Mouse (Mus musculus) forebrain, embryonic 13.5 days (tissue): Measurements from ENCODE around the gene Tspan31. TPM values are rescaled to one million over a fixed set of nuclear protein-coding genes. Genes with fewer than 3 reads are reported as not detected.
A peak's percentile ranks its signal among the peaks of the same experiment; 100 is the strongest.

Experiments used
- ATAC-seq: fragments of 200-750 bp; cut with Nextera tagmentation; 2 replicates; pipeline ENCODE4 v1.8.0; 2017
- H3K27ac ChIP-seq: fragments of 300-500 bp; sonication (generic); 2 replicates; pipeline ENCODE4 v1.5.1; 2015; ENCODE audit warnings: inconsistent platforms, mild to moderate bottlenecking, moderate library complexity
- H3K27me3 ChIP-seq: fragments of 300-500 bp; sonication (generic); 2 replicates; pipeline ENCODE4 v1.6.1; 2015; ENCODE audit warnings: mild to moderate bottlenecking, inconsistent platforms
- H3K36me3 ChIP-seq: fragments of 300-500 bp; sonication (generic); 2 replicates; pipeline ENCODE4 v1.6.1; 2015; ENCODE audit warnings: mild to moderate bottlenecking, inconsistent platforms; ENCODE audit not compliant: poor library complexity, severe bottlenecking
- H3K4me1 ChIP-seq: fragments of 300-500 bp; sonication (generic); 2 replicates; pipeline ENCODE4 v1.6.1; 2015; ENCODE audit warnings: inconsistent platforms
- H3K4me2 ChIP-seq: fragments of 300-500 bp; sonication (generic); 2 replicates; pipeline ENCODE4 v1.6.1; 2015; ENCODE audit warnings: inconsistent platforms, mild to moderate bottlenecking, moderate library complexity
- H3K4me3 ChIP-seq: fragments of 300-500 bp; sonication (generic); 2 replicates; pipeline ENCODE4 v1.5.1; 2015; ENCODE audit warnings: mild to moderate bottlenecking, inconsistent platforms
- H3K9ac ChIP-seq: fragments of 300-500 bp; sonication (generic); 2 replicates; pipeline ENCODE4 v1.6.1; 2015; ENCODE audit warnings: mild to moderate bottlenecking, inconsistent platforms
- H3K9me3 ChIP-seq: fragments of 300-500 bp; sonication (generic); replicated peaks from 2 replicates; pipeline ENCODE4 v1.6.1; 2016; ENCODE audit warnings: inconsistent platforms
- WGBS: fragments of 180-500 bp; shearing (Covaris S2); methylation state at CpG from one replicate; pipeline ENCODE4 v1.1.7; 2015; 5-methylcytosine and 5-hydroxymethylcytosine counted together
- polyA plus RNA-seq: library from polyadenylated mRNA; unstranded; fragments of >200 nt; fragmentation: Nextera tagmentation; extraction: Ambion mirVana; gene quantifications from 2 replicates; pipeline ENCODE4 v1.2.1, GENCODE M21; 2015

Gene Tspan31
- 133 and 141 TPM in 2 replicates for polyA plus RNA-seq

- Histone ChIP-seq H3K27me3 (no peaks in the 10 kb centered on the region), H3K27ac (peak within 1 kb of the TSS; percentile 95), H3K4me1 (peaks cover 39% of the 10 kb centered on the region), H3K9ac (peak within 1 kb of the TSS; percentile 78), H3K4me2 (peak within 1 kb of the TSS; percentile 97), H3K9me3 (no peaks in the 10 kb centered on the region), H3K36me3 (peaks cover 33% of the 10 kb centered on the region), H3K4me3 (peak within 1 kb of the TSS; percentile 58)
- ATAC-seq = peak; percentile 94
- 2% methylated on average over 36 of the region's 36 CpGs for WGBS
These were observed at the start of gene Tspan31 for GRCm38 (mm10) chr10:127070190-127071121. Gene Tspan31 (minus strand): TSS chr10:127070264.

DNA sequence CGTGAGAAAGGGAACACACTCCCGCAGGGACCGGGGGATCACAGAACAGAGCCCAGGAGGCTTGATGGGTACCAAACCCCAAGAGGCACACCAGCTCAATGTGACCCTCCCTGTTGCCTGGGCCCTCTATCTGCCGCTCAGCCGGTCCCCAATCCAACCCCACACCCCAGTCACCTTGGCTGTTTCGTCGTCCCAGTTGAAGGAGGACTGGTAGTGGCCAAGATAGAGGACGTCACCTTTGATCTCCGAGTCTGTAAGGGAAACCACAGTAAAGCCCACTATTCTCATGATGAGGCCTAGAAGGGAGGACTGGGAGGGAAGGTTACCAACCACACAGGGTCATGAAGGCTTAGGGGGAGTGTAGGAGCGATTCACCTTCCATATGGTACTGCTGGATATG is 49.2 kb upstream of the Tspan31 start:
- H3K36me3 ChIP-seq = peaks cover 46% of the 10 kb centered on the region
- 92% methylated on average over 10 of the region's 10 CpGs for WGBS
- H3K9ac ChIP-seq = no peak overlapping the region
- peaks cover 24% of the 10 kb centered on the region for H3K4me1 ChIP-seq
- no peaks in the 10 kb centered on the region for H3K27me3 ChIP-seq
- H3K4me2 ChIP-seq = no peak overlapping the region
- no peaks in the 10 kb centered on the region for H3K9me3 ChIP-seq
- no peak for ATAC-seq
- H3K27ac ChIP-seq = no peak overlapping the region
- no peak overlapping the region for H3K4me3 ChIP-seq

GRCm38 (mm10) chr10:127118470-127118869 is 48.4 kb upstream of the Tspan31 start:
- ATAC-seq = no peak
- 93% methylated on average over 11 of the region's 11 CpGs for WGBS

GRCm38 (mm10) chr10:127115068-127115467 is 45.0 kb upstream of the Tspan31 start:
- H3K36me3 ChIP-seq = peaks cover 68% of the 10 kb centered on the region
- WGBS = 90% methylated on average over 2 of the region's 2 CpGs
- no peaks in the 10 kb centered on the region for H3K27me3 ChIP-seq
- no peak overlapping the region for H3K9ac ChIP-seq
- no peak overlapping the region for H3K4me3 ChIP-seq
- no peak overlapping the region for H3K27ac ChIP-seq
- peaks cover 6% of the 10 kb centered on the region for H3K4me1 ChIP-seq
- H3K4me2 ChIP-seq = no peak overlapping the region
- H3K9me3 ChIP-seq = no peaks in the 10 kb centered on the region
- no peak for ATAC-seq

More at GRCm38 (mm10) chr10:127118470-127118869, 48.4 kb upstream of the Tspan31 start:
- Histone ChIP-seq H3K4me2 (no peak overlapping the region), H3K27me3 (no peaks in the 10 kb centered on the region), H3K9me3 (no peaks in the 10 kb centered on the region), H3K36me3 (peaks cover 46% of the 10 kb centered on the region), H3K4me1 (peaks cover 23% of the 10 kb centered on the region), H3K4me3 (no peak overlapping the region), H3K9ac (no peak overlapping the region), H3K27ac (no peak overlapping the region)

DNA sequence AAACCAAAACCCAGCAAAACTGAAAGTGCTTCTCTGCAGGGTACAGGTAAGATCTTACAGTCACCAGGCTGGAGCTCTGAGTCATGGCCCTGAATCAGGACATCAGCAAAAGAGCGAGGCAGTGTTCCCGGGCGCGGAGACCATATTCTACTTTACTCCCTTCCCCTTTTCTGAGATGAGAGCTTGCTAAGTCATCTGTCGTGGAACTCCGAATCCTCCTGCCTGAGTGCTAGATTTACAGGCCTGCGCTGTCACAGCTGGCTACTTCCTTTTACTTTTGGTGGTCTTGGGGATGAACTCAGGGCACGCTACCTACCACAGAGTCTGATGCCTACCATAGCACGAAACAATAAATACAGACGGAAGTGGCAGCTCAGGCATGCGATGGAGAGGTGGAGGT is 44.3 kb upstream of the Tspan31 start:
- WGBS = 96% methylated on average over 11 of the region's 11 CpGs
- H3K4me2 ChIP-seq = no peak overlapping the region

DNA sequence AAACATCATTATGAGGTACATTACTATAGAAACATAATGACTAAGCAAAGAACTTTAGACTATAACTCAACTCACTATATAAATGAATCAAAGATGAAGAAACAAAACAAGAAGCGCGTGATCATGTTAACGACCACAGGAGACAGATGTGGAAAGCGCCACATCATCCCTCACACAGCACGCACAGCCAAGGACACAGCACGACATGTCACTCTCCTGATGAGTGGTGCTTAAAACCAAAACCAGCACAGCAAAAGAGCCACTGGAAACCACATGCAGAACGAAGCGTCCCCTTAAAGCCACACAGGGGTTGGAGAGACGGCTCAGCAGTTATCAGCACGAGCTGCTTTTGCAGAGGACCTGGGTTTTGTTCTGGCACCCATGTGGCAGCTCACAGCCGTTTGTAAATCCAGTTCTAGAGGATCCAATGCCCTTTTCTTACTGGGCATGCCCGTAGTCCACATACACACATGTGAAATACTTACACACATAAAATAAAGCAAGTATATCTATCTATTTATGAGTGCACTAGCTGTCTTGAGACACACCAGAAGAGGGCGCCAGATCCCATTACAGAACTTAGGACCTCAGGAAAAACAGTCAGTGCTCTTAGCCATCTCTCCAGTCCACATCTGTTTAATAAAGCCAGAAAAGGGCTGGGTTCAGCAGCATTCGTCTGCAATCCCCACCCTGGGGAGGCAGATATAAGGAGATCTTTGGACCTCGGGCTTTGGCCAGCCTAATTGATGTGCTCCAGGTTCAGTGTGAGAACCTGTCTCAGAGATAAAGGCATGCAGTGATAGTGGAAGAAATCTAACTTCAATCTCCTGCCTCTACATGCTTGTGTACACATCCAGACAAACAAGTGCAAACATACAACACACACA is 41.2 kb upstream of the Tspan31 start:
- no peak for ATAC-seq
- no peak overlapping the region for H3K4me3 ChIP-seq
- no peaks in the 10 kb centered on the region for H3K4me1 ChIP-seq
- H3K36me3 ChIP-seq = peaks cover 48% of the 10 kb centered on the region
- H3K27me3 ChIP-seq = no peaks in the 10 kb centered on the region
- H3K9me3 ChIP-seq = no peaks in the 10 kb centered on the region
- H3K9ac ChIP-seq = no peak overlapping the region
- H3K4me2 ChIP-seq = no peak overlapping the region
- no peak overlapping the region for H3K27ac ChIP-seq
- WGBS = 88% methylated on average over 15 of the region's 15 CpGs

More for the DNA sequence above, 44.3 kb upstream of the Tspan31 start:
- H3K9me3 ChIP-seq = no peaks in the 10 kb centered on the region
- H3K27me3 ChIP-seq = no peaks in the 10 kb centered on the region
- H3K4me3 ChIP-seq = no peak overlapping the region
- no peak overlapping the region for H3K9ac ChIP-seq
- H3K36me3 ChIP-seq = peaks cover 66% of the 10 kb centered on the region
- ATAC-seq = no peak
- H3K27ac ChIP-seq = no peak overlapping the region
- no peaks in the 10 kb centered on the region for H3K4me1 ChIP-seq

- Histone ChIP-seq H3K4me1 (no peaks in the 10 kb centered on the region), H3K36me3 (peaks cover 45% of the 10 kb centered on the region), H3K27ac (no peak overlapping the region), H3K4me3 (no peak overlapping the region), H3K9ac (no peak overlapping the region), H3K9me3 (no peaks in the 10 kb centered on the region), H3K4me2 (no peak overlapping the region), H3K27me3 (no peaks in the 10 kb centered on the region)
- no peak for ATAC-seq
- 85% methylated on average over 3 of the region's 3 CpGs for WGBS
These were observed 38.2 kb upstream of the Tspan31 start for GRCm38 (mm10) chr10:127108262-127108583.

DNA sequence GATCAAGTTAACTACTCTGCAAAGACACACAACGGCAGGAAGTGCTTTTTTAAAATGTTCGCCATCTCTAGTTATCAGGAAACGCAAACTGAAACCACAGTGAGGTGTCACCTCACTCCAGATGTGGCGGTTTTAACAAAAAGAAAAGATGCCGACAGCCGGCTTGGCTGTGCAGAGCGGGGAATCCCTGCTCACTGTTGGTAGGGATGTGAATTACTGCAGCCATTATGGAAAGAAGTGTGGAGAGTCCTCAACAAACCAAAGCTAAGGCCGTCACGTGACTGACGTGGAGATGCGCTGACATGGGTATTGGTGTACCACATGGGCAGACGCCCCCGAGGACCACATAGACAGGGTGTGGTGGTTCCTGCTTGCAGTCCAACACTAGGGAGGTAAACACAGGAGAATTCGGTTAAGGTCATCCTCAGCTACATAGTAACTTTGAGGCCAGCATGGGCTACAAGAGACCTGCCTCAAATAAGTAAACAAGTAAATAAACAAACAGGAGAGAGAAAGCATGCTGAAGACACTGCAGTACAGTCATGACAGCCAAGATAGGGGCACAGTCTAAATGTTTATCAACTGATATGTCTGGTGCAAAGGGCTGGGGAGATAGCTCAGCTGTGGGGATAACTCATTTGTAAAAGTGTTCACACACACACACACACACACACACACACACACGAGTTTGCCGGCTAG is 37.6 kb upstream of the Tspan31 start:
- Histone ChIP-seq H3K9ac (no peak overlapping the region), H3K36me3 (peaks cover 40% of the 10 kb centered on the region), H3K4me1 (no peaks in the 10 kb centered on the region), H3K4me3 (no peak overlapping the region), H3K4me2 (no peak overlapping the region), H3K27ac (no peak overlapping the region), H3K27me3 (no peaks in the 10 kb centered on the region), H3K9me3 (no peaks in the 10 kb centered on the region)
- WGBS = 92% methylated on average over 16 of the region's 16 CpGs
- no peak for ATAC-seq

- Histone ChIP-seq H3K4me1 (no peaks in the 10 kb centered on the region), H3K27me3 (no peaks in the 10 kb centered on the region), H3K4me3 (no peak overlapping the region), H3K9ac (no peak overlapping the region), H3K27ac (no peak overlapping the region), H3K4me2 (no peak overlapping the region), H3K9me3 (no peaks in the 10 kb centered on the region), H3K36me3 (peaks cover 45% of the 10 kb centered on the region)
- 91% methylated on average over 7 of the region's 7 CpGs for WGBS
- ATAC-seq = no peak
These were observed 33.6 kb upstream of the Tspan31 start for GRCm38 (mm10) chr10:127103631-127104030.

DNA sequence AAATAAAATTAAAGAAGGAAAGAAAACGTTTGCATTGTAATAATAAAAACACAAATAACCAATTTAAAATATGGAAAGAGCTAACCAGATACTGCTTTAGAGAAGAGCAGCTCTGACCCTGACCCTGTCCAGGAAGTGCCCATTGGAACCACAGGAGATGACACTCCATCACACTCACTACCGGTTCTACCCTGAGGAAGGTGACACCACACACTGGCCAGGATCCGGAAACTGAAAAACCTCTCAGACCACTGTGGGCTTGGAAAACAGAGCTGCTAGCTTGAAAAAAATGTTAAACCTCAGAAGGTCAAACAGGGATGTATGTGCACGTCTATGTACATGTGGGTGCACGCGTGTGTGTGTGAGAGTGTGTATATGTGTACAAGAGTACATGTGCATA is 31.1 kb upstream of the Tspan31 start:
- Histone ChIP-seq H3K4me3 (no peak overlapping the region), H3K27ac (no peak overlapping the region), H3K4me2 (no peak overlapping the region), H3K27me3 (no peaks in the 10 kb centered on the region), H3K9ac (no peak overlapping the region), H3K4me1 (no peaks in the 10 kb centered on the region), H3K36me3 (peaks cover 62% of the 10 kb centered on the region), H3K9me3 (no peaks in the 10 kb centered on the region)
- ATAC-seq = no peak
- WGBS = 87% methylated on average over 6 of the region's 6 CpGs

DNA sequence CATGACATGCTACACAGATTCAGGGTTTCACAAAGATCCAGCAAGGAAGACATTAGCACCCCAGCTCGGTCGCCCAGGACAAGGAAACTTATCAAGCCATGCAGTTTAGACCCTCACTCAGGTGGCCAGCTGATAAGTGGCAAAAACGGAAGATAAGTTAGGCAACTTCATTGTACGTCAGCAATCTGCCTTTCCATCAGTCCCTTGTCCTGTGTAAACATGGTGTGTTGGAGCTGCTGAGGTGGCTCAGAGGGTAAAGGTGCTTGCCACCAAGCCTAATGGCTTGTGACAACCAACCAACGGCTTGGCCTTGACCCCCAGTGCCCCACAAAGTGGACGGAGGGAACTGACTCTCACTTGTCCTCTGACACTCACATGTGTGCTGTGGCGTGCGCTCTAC is 30.4 kb upstream of the Tspan31 start:
- Histone ChIP-seq H3K9me3 (no peaks in the 10 kb centered on the region), H3K4me2 (no peak overlapping the region), H3K4me3 (no peak overlapping the region), H3K27ac (no peak overlapping the region), H3K4me1 (no peaks in the 10 kb centered on the region), H3K36me3 (peaks cover 64% of the 10 kb centered on the region), H3K9ac (no peak overlapping the region), H3K27me3 (no peaks in the 10 kb centered on the region)
- 90% methylated on average over 8 of the region's 8 CpGs for WGBS
- ATAC-seq = no peak
